Mouse (Mus musculus) heart, adult 2 months (tissue): ENCODE results near the gene Gatd1. TPM values are rescaled to one million over a fixed set of nuclear protein-coding genes. Genes with fewer than 3 reads are reported as not detected.
A peak's percentile ranks its signal among the peaks of the same experiment; 100 is the strongest.

ENCODE experiments used
- DNase-seq, 2 experiments: peaks; one replicate each; pipeline ENCODE4 v3.0.0; 2021
- H3K27ac ChIP-seq: fragments of 200-600 bp; 2 replicates; pipeline ENCODE4 v1.8.1; 2022
- H3K27me3 ChIP-seq: fragments of 200-500 bp; 2 replicates; pipeline ENCODE4 v1.6.1; 2012; ENCODE audit warnings: mild to moderate bottlenecking, low read length, inconsistent platforms, mixed read lengths; ENCODE audit not compliant: control insufficient read depth, insufficient read depth
- H3K36me3 ChIP-seq: fragments of 200-500 bp; 2 replicates; pipeline ENCODE4 v1.6.1; 2012; ENCODE audit warnings: low read length, inconsistent platforms; ENCODE audit not compliant: control insufficient read depth, insufficient read depth
- H3K4me1 ChIP-seq: fragments of 200-500 bp; 2 replicates; pipeline ENCODE4 v1.6.1; 2011; ENCODE audit warnings: low read length; ENCODE audit not compliant: control insufficient read depth, insufficient read depth
- H3K4me3 ChIP-seq: fragments of 200-600 bp; 2 replicates; pipeline ENCODE4 v1.8.1; 2022
- H3K79me2 ChIP-seq: fragments of 200-500 bp; replicated peaks from 2 replicates; pipeline ENCODE4 v1.6.1; 2012; ENCODE audit warnings: mild to moderate bottlenecking, inconsistent platforms, low read length, moderate library complexity, mixed read lengths; ENCODE audit not compliant: control insufficient read depth, insufficient read depth
- H3K9ac ChIP-seq: fragments of 200-500 bp; 2 replicates; pipeline ENCODE4 v1.6.1; 2012; ENCODE audit warnings: low read depth, mild to moderate bottlenecking, control low read depth, inconsistent platforms, low read length, mixed read lengths
- CTCF ChIP-seq: fragments of 200-600 bp; IDR thresholded peaks from 2 replicates; pipeline ENCODE4 v1.8.1; 2022; ENCODE audit warnings: antibody characterized with exemption, mild to moderate bottlenecking, moderate library complexity
- EP300 ChIP-seq: fragments of 200-500 bp; IDR thresholded peaks from 2 replicates; pipeline ENCODE4 v1.6.1; 2011; ENCODE audit warnings: low read depth, low read length, control low read depth; ENCODE audit not compliant: insufficient read depth
- POLR2A ChIP-seq: fragments of 200-500 bp; IDR thresholded peaks from 2 replicates; pipeline ENCODE4 v1.6.1; 2011; ENCODE audit warnings: mild to moderate bottlenecking, low read depth, low read length, control low read depth; ENCODE audit not compliant: insufficient read depth
- WGBS: fragments of 180-500 bp; shearing (Covaris S2); methylation state at CpG from one replicate; pipeline ENCODE4 v1.1.7; 2018; 5-methylcytosine and 5-hydroxymethylcytosine counted together
- intact Hi-C: fragments of 180-260 bp; cut with DNase I; formaldehyde crosslinking; loops from one replicate; pipeline ENCODE4 v1.15.1; 2025
- polyA plus RNA-seq: library from polyadenylated mRNA; depleted of rRNA; stranded (reverse); fragments of >200 nt; gene quantifications from 2 replicates; pipeline ENCODE4 v1.2.3, GENCODE M21; 2012
- total RNA-seq, 2 experiments: library from RNA; stranded (reverse); gene quantifications; 2 replicates each; pipeline ENCODE4 v1.2.3; 2021

Gatd1 gene
- total and polyA plus RNA-seq, 3 experiments: 13.4 to 23.4 (median 14.9) TPM

DNA sequence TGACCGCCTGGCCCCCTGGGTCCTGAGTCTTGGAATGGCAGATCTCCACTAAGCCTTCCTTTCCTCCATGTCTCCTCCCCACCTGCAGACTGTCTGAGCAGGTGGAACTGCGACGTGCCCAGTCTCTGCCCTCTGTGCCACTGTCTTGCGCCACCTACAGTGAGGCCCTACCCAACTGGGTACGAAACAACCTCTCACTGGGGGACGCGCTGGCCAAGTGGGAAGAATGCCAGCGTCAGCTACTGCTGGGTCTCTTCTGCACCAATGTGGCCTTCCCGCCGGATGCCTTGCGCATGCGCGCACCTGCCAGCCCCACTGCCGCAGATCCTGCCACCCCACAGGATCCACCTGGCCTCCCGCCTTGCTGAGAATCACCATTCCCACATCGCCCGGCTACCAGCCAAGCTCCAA is 45.4 kb upstream of the Gatd1 start:
- intact Hi-C loops: no loop called here

GRCm38 (mm10) chr7:141458661-141459060 is 44.7 kb upstream of the Gatd1 start:
- Histone ChIP-seq H3K4me1 (peaks cover 26% of the 10 kb centered on the region), H3K9ac (no peak overlapping the region), H3K27ac (peak overlapping the region; percentile 9), H3K4me3 (no peak overlapping the region), H3K36me3 (peaks cover 5% of the 10 kb centered on the region; the same call in 1 of the 2 replicates), H3K79me2 (no peaks in the 10 kb centered on the region), H3K27me3 (no peaks in the 10 kb centered on the region)
- DNase-seq: peak in 1 of 2 experiments; percentile 14
- TF ChIP-seq EP300 (no peak), CTCF (peak; percentile 35; the same call in 1 of the 2 replicates)
- 85% methylated on average over 11 of the region's 11 CpGs for WGBS
- intact Hi-C loops: no loop called here

More for the DNA sequence above, 45.4 kb upstream of the Gatd1 start:
- peaks cover 26% of the 10 kb centered on the region for H3K4me1 ChIP-seq
- TF ChIP-seq POLR2A (no peak), EP300 (no peak)
- H3K27ac ChIP-seq: peak overlapping the region; percentile 97
- H3K36me3 ChIP-seq: peaks cover 5% of the 10 kb centered on the region; the same call in 1 of the 2 replicates
- no peaks in the 10 kb centered on the region for H3K27me3 ChIP-seq
- no peak overlapping the region for H3K9ac ChIP-seq
- no peaks in the 10 kb centered on the region for H3K79me2 ChIP-seq
- DNase-seq: peak; percentile 40 to 42
- WGBS: 84% methylated on average over 17 of the region's 17 CpGs
- no peak overlapping the region for H3K4me3 ChIP-seq

- H3K4me3 ChIP-seq: no peak overlapping the region
- TF ChIP-seq EP300: 0 out of 2 replicates have a peak, but pooled peaks have one; percentile 37
- 0 out of 2 replicates have a peak, but pooled peaks have one; percentile 22 for TF ChIP-seq POLR2A
- peak; percentile 75 for TF ChIP-seq CTCF
- peaks cover 26% of the 10 kb centered on the region for H3K4me1 ChIP-seq
- no peaks in the 10 kb centered on the region for H3K79me2 ChIP-seq
- intact Hi-C loops: no loop called here
- H3K9ac ChIP-seq: no peak overlapping the region; the same call in 1 of the 2 replicates
- peaks cover 5% of the 10 kb centered on the region; the same call in 1 of the 2 replicates for H3K36me3 ChIP-seq
- DNase-seq: peak; percentile 62 to 74
- WGBS: 72% methylated on average over 15 of the region's 15 CpGs
- H3K27ac ChIP-seq: peak overlapping the region; percentile 10; the same call in 1 of the 2 replicates
- no peaks in the 10 kb centered on the region for H3K27me3 ChIP-seq
These were observed 44.2 kb upstream of the Gatd1 start for GRCm38 (mm10) chr7:141457986-141458660.

- Histone ChIP-seq H3K36me3 (peaks cover 5% of the 10 kb centered on the region; the same call in 1 of the 2 replicates), H3K79me2 (no peaks in the 10 kb centered on the region), H3K27ac (peak overlapping the region; percentile 100), H3K4me3 (peak overlapping the region; percentile 100; the same call in 1 of the 2 replicates), H3K9ac (no peak overlapping the region; the same call in 1 of the 2 replicates), H3K4me1 (peaks cover 24% of the 10 kb centered on the region), H3K27me3 (no peaks in the 10 kb centered on the region)
- 85% methylated on average over 14 of the region's 14 CpGs for WGBS
- TF ChIP-seq EP300: no peak
- peak in 1 of 2 experiments; percentile 20 for DNase-seq
- intact Hi-C loops: no loop called here
These were observed 43.3 kb upstream of the Gatd1 start for GRCm38 (mm10) chr7:141457236-141457635.

DNA sequence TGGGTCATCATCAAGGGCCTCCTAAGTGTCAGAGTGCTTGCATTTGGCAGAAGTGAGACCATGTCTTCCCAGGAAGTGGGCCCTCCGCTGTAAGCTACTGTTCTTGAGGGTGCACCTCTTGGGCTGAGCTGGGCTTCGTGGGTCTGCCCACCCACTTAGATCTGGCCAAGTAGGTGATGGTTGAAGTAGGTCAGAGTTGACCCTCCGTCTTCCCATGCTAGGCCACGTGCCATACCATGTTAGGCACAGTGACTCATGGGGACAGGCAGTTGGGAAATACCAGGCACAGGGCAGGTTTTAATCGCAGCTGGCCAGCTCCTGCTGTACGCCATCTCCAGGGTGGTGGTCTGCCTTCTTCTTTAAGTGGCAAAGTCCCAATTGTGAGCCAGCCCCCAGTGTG is 42.8 kb upstream of the Gatd1 start:
- Histone ChIP-seq H3K9ac (peak overlapping the region; percentile 97; the same call in 1 of the 2 replicates), H3K36me3 (peaks cover 5% of the 10 kb centered on the region; the same call in 1 of the 2 replicates), H3K4me3 (peak overlapping the region; percentile 100), H3K27ac (peak overlapping the region; percentile 100), H3K27me3 (no peaks in the 10 kb centered on the region), H3K79me2 (no peaks in the 10 kb centered on the region), H3K4me1 (peaks cover 23% of the 10 kb centered on the region)
- TF ChIP-seq EP300: peak; percentile 79; the same call in 1 of the 2 replicates
- TF ChIP-seq POLR2A: peak; percentile 19; the same call in 1 of the 2 replicates
- no peak for TF ChIP-seq CTCF
- 37% methylated on average over 6 of the region's 6 CpGs for WGBS
- intact Hi-C loops: no loop called here
- peak; percentile 56 to 76 for DNase-seq

DNA sequence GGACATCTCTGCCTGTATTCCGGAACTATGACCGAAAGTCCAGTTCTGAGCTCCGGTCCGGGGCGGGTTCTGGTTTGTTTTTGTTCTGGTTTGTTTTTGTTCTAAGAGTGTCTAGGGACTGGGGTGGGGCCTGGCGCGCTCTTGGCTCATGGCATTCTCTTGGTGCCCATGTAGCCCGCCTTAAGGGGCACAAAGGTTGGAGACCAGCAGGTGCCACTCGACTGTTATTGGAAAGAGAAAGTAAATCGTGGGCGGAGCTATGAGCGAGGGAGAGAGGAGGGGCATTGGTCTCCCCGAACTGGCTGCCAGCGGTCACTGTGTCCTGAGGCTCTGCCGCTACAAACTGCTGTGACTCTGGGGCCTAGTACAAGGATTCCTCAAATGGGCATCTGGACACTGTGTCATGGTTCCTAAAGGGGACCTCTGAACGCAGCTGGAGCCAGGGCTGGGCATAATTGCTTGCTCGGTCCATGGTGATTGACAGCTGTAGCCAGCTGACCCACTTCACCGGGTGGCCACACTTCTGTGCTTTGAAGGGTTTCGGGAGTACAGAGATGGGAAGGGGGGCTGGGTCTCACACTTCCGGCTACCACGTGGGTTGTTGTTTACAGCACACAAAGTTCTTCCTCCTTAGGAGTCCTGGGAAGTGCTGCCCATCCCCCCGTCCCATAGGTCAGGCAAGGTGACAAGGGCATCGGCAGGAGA is 41.8 kb upstream of the Gatd1 start:
- H3K36me3 ChIP-seq: peaks cover 5% of the 10 kb centered on the region; the same call in 1 of the 2 replicates
- H3K4me1 ChIP-seq: peaks cover 22% of the 10 kb centered on the region
- TF ChIP-seq EP300 (peak; percentile 98), POLR2A (peak; percentile 75), CTCF (no peak)
- peak overlapping the region; percentile 97 for H3K9ac ChIP-seq
- under 1% methylated on average over 23 of the region's 23 CpGs for WGBS
- no peaks in the 10 kb centered on the region for H3K79me2 ChIP-seq
- H3K4me3 ChIP-seq: peak overlapping the region; percentile 100
- intact Hi-C loops: no loop called here
- DNase-seq: peak; percentile 86 to 89
- H3K27ac ChIP-seq: peak overlapping the region; percentile 100
- H3K27me3 ChIP-seq: no peaks in the 10 kb centered on the region
